Mouse (Mus musculus) CH12.LX (cell line): ENCODE results near the gene Myo10.

Experiments used
- CHD1 ChIP-seq: IDR thresholded peaks from 2 replicates; pipeline ENCODE4 v1.6.1; 2012; ENCODE audit warnings: low read depth, low read length, improper control_type of control experiment, inconsistent platforms
- CTCF ChIP-seq, 2 experiments: IDR thresholded peaks in 1 of 2; conservative IDR thresholded peaks in 1 of 2; 2 replicates each; pipeline ENCODE4 v1.5.1; 2011 to 2012; ENCODE audit warnings: low read depth in 2 of 2, low read length in 2 of 2, improper control_type of control experiment in 1 of 2, inconsistent platforms in 1 of 2, mild to moderate bottlenecking in 1 of 2, moderate library complexity in 1 of 2
- GABPA ChIP-seq: IDR thresholded peaks from 2 replicates; pipeline ENCODE4 v1.6.1; 2012; ENCODE audit warnings: low read depth, low read length, improper control_type of control experiment, inconsistent platforms; ENCODE audit not compliant: insufficient replicate concordance
- MYC ChIP-seq: IDR thresholded peaks from 2 replicates; pipeline ENCODE4 v1.6.1; 2011; ENCODE audit warnings: low read depth, mild to moderate bottlenecking, improper control_type of control experiment, low read length
- POLR2A ChIP-seq: IDR thresholded peaks from 2 replicates; pipeline ENCODE4 v1.6.1; 2011; ENCODE audit warnings: low read depth, mild to moderate bottlenecking, improper control_type of control experiment, low read length
- POLR2AphosphoS2 ChIP-seq: IDR thresholded peaks from 2 replicates; pipeline ENCODE4 v1.6.1; 2011; ENCODE audit warnings: low read depth, low read length, improper control_type of control experiment
- RCOR1 ChIP-seq: conservative IDR thresholded peaks from 2 replicates; pipeline ENCODE4 v1.6.1; 2012; ENCODE audit warnings: low read depth, mild to moderate bottlenecking, inconsistent platforms, low read length, improper control_type of control experiment

GRCm38 (mm10) chr15:25844013-25844570 is 221.8 kb downstream of the Myo10 start:
- TF ChIP-seq POLR2AphosphoS2 (no peak), GABPA (no peak), CTCF (conservative IDR thresholded peaks at IDR 0.05 in 1 of 2, IDR thresholded peaks at IDR 0.05 in 1 of 2; ENCODE audit: low read depth in 2 of 2, low read length in 2 of 2) (no peak), RCOR1 (no peak), CHD1 (no peak), POLR2A (no peak), MYC (no peak)
